Mouse (Mus musculus) kidney, postnatal 0 days (tissue): ENCODE measurements at regions not wholly inside any gene's neighbourhood (a gene's known extent, or its start where the extent isn't known, plus 50 kb on each side); places are given as distances from the start of the nearest gene placed in this dataset.

Experiments used
- ATAC-seq: fragments of 200-750 bp; cut with Nextera tagmentation; replicated peaks from 2 replicates; pipeline ENCODE4 v1.8.0; 2017; ENCODE audit warnings: low read depth, moderate number of reproducible peaks, moderate TSS enrichment, moderate library complexity; ENCODE audit not compliant: low FRiP score
- DNase-seq: peaks from one replicate; pipeline ENCODE4 v3.0.0-alpha.2; 2016; ENCODE audit warnings: low spot score
- H3K27ac ChIP-seq: fragments of 300-500 bp; sonication (generic); 2 replicates; pipeline ENCODE4 v1.5.1; 2014; ENCODE audit warnings: mild to moderate bottlenecking
- H3K27me3 ChIP-seq: fragments of 300-500 bp; sonication (generic); 2 replicates; pipeline ENCODE4 v1.6.1; 2014; ENCODE audit warnings: low read length, mixed read lengths; ENCODE audit not compliant: insufficient read depth
- H3K36me3 ChIP-seq: fragments of 300-500 bp; sonication (generic); 2 replicates; pipeline ENCODE4 v1.6.1; 2014; ENCODE audit warnings: low read length, mixed read lengths; ENCODE audit not compliant: insufficient read depth
- H3K4me1 ChIP-seq: fragments of 300-500 bp; sonication (generic); replicated peaks from 2 replicates; pipeline ENCODE4 v1.6.1; 2014; ENCODE audit warnings: antibody characterized with exemption, low read length, mixed read lengths; ENCODE audit not compliant: insufficient read depth
- H3K4me2 ChIP-seq: fragments of 300-500 bp; sonication (generic); 2 replicates; pipeline ENCODE4 v1.6.1; 2014; ENCODE audit warnings: mild to moderate bottlenecking, low read length, moderate library complexity, mixed read lengths
- H3K4me3 ChIP-seq: fragments of 300-500 bp; sonication (generic); replicated peaks from 2 replicates; pipeline ENCODE4 v1.5.1; 2014; ENCODE audit warnings: low read depth, low read length
- H3K9ac ChIP-seq: fragments of 300-500 bp; sonication (generic); 2 replicates; pipeline ENCODE4 v1.6.1; 2014; ENCODE audit warnings: low read depth, low read length
- H3K9me3 ChIP-seq: fragments of 300-500 bp; sonication (generic); replicated peaks from 2 replicates; pipeline ENCODE4 v1.6.1; 2016; ENCODE audit warnings: low read length, inconsistent platforms, mixed read lengths
- CTCF ChIP-seq: IDR thresholded peaks from 2 replicates; pipeline ENCODE4 v1.5.1; 2016; ENCODE audit warnings: antibody characterized with exemption, low read depth, mild to moderate bottlenecking, moderate library complexity
- WGBS: fragments of 180-500 bp; shearing (Covaris S2); extraction: QIAGEN DNeasy Blood & Tissue Kit; methylation state at CpG from one replicate; pipeline ENCODE4 v1.1.7; 2014; 5-methylcytosine and 5-hydroxymethylcytosine counted together

GRCm38 (mm10) chr8:44094818-44095217, 385.0 kb upstream of the Adam34 start:
- no peaks in the 10 kb centered on the region for H3K4me1 ChIP-seq
- H3K9me3 ChIP-seq = no peaks in the 10 kb centered on the region
- DNase-seq (no peak), ATAC-seq (no peak)
- no peak for TF ChIP-seq CTCF
- no peak overlapping the region for H3K27ac ChIP-seq
- WGBS = 79% methylated on average over 1 of the region's 1 CpGs
- H3K4me2 ChIP-seq = no peak overlapping the region
- no peaks in the 10 kb centered on the region for H3K36me3 ChIP-seq
- no peaks in the 10 kb centered on the region for H3K27me3 ChIP-seq
- no peak overlapping the region for H3K9ac ChIP-seq
- H3K4me3 ChIP-seq = no peak overlapping the region

GRCm38 (mm10) chr8:44093491-44093890, 383.6 kb upstream of the Adam34 start:
- H3K4me1 ChIP-seq = no peaks in the 10 kb centered on the region
- H3K27me3 ChIP-seq = no peaks in the 10 kb centered on the region
- H3K4me3 ChIP-seq = no peak overlapping the region
- ATAC-seq (no peak), DNase-seq (peak; percentile 8)
- no peak overlapping the region for H3K27ac ChIP-seq
- H3K36me3 ChIP-seq = no peaks in the 10 kb centered on the region
- no peaks in the 10 kb centered on the region for H3K9me3 ChIP-seq
- 53% methylated on average over 1 of the region's 1 CpGs for WGBS
- no peak overlapping the region for H3K4me2 ChIP-seq
- no peak for TF ChIP-seq CTCF
- H3K9ac ChIP-seq = no peak overlapping the region

GRCm38 (mm10) chr8:44082057-44082456, 372.2 kb upstream of the Adam34 start:
- no peaks in the 10 kb centered on the region for H3K36me3 ChIP-seq
- whole genome bisulfite sequencing = 77% methylated on average over 4 of the region's 4 CpGs
- no peaks in the 10 kb centered on the region for H3K27me3 ChIP-seq
- no peak overlapping the region for H3K27ac ChIP-seq
- H3K4me2 ChIP-seq = no peak overlapping the region
- H3K4me1 ChIP-seq = no peaks in the 10 kb centered on the region
- no peaks in the 10 kb centered on the region for H3K9me3 ChIP-seq
- no peak overlapping the region for H3K4me3 ChIP-seq
- ATAC-seq = no peak
- H3K9ac ChIP-seq = no peak overlapping the region
- no peak for TF ChIP-seq CTCF
- no peak for DNase-seq

- H3K27ac ChIP-seq = no peak overlapping the region
- WGBS = 63% methylated on average over 5 of the region's 5 CpGs
- H3K4me2 ChIP-seq = no peak overlapping the region
- no peak for TF ChIP-seq CTCF
- DNase-seq (no peak), ATAC-seq (no peak)
- no peaks in the 10 kb centered on the region for H3K4me1 ChIP-seq
- H3K9ac ChIP-seq = no peak overlapping the region
- H3K9me3 ChIP-seq = no peaks in the 10 kb centered on the region
- no peaks in the 10 kb centered on the region for H3K27me3 ChIP-seq
- H3K4me3 ChIP-seq = no peak overlapping the region
- H3K36me3 ChIP-seq = no peaks in the 10 kb centered on the region
Measured at GRCm38 (mm10) chr8:44058846-44059245, 349.0 kb upstream of the Adam34 start.

GRCm38 (mm10) chr8:44042572-44043355, 332.9 kb upstream of the Adam34 start:
- Histone ChIP-seq H3K4me1 (no peaks in the 10 kb centered on the region), H3K27ac (no peak overlapping the region), H3K36me3 (no peaks in the 10 kb centered on the region), H3K9ac (no peak overlapping the region), H3K4me3 (no peak overlapping the region), H3K9me3 (no peaks in the 10 kb centered on the region), H3K27me3 (no peaks in the 10 kb centered on the region), H3K4me2 (no peak overlapping the region)
- no peak for TF ChIP-seq CTCF
- 94% methylated on average over 8 of the region's 8 CpGs for WGBS
- no peak for ATAC-seq
- no peak for DNase-seq

- TF ChIP-seq CTCF = no peak
- H3K4me2 ChIP-seq = no peak overlapping the region
- H3K36me3 ChIP-seq = no peaks in the 10 kb centered on the region
- H3K4me3 ChIP-seq = no peak overlapping the region
- H3K4me1 ChIP-seq = no peaks in the 10 kb centered on the region
- ATAC-seq (no peak), DNase-seq (peak; percentile 70)
- no peaks in the 10 kb centered on the region for H3K9me3 ChIP-seq
- no peak overlapping the region for H3K9ac ChIP-seq
- WGBS = 33% methylated on average over 4 of the region's 4 CpGs
- no peaks in the 10 kb centered on the region for H3K27me3 ChIP-seq
- H3K27ac ChIP-seq = no peak overlapping the region
Measured at GRCm38 (mm10) chr8:44034211-44034610, 324.4 kb upstream of the Adam34 start.

GRCm38 (mm10) chr8:44031376-44031775, 321.5 kb upstream of the Adam34 start:
- WGBS = 82% methylated on average over 2 of the region's 2 CpGs
- no peak overlapping the region for H3K4me2 ChIP-seq

More at GRCm38 (mm10) chr8:44031376-44031775, 321.5 kb upstream of the Adam34 start:
- H3K4me1 ChIP-seq = no peaks in the 10 kb centered on the region
- no peak for ATAC-seq
- no peaks in the 10 kb centered on the region for H3K27me3 ChIP-seq
- TF ChIP-seq CTCF = no peak
- H3K36me3 ChIP-seq = no peaks in the 10 kb centered on the region
- no peak overlapping the region for H3K4me3 ChIP-seq
- H3K9me3 ChIP-seq = no peaks in the 10 kb centered on the region
- no peak overlapping the region for H3K9ac ChIP-seq
- H3K27ac ChIP-seq = no peak overlapping the region
- peak; percentile 4 for DNase-seq
